Mouse (Mus musculus) liver, postnatal 0 days (tissue): ENCODE data around the gene Nedd4.

ENCODE experiments used
- CTCF ChIP-seq: sonication (generic); IDR thresholded peaks from 2 replicates; pipeline ENCODE4 v1.5.1; 2016; ENCODE audit warnings: antibody characterized with exemption, low read depth
- EP300 ChIP-seq: IDR thresholded peaks from 2 replicates; pipeline ENCODE4 v1.6.1; 2016; ENCODE audit warnings: antibody characterized with exemption, low read depth, mild to moderate bottlenecking

DNA sequence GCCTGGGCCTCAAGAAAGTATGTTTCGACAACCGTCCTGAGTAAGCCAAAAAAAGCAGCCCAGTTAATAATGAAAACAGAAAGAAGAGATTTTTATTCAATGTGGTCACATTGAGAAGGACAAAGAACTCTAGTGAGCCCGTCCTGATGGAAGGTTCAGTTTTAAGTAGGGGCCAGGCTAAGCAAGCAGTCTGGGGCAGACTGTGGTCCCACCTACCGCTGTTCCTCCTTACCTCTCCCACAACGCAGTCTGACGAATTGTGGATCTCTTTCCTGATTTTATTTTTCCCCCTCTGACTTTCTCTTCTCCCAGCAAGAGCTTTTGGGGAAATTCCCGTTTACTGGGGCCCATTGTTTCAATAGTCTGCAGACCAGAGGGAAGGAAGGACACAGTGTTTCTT is 21.5 kb upstream of the Nedd4 start:
- TF ChIP-seq EP300 = no peak
- no peak for TF ChIP-seq CTCF
